Mouse (Mus musculus): ENCODE results near the gene Susd1. TPM values are rescaled to one million over a fixed set of nuclear protein-coding genes. Genes with fewer than 3 reads are reported as not detected.

Gene Susd1
- polyA plus RNA-seq, 1 experiment, result 216 TPM

DNA sequence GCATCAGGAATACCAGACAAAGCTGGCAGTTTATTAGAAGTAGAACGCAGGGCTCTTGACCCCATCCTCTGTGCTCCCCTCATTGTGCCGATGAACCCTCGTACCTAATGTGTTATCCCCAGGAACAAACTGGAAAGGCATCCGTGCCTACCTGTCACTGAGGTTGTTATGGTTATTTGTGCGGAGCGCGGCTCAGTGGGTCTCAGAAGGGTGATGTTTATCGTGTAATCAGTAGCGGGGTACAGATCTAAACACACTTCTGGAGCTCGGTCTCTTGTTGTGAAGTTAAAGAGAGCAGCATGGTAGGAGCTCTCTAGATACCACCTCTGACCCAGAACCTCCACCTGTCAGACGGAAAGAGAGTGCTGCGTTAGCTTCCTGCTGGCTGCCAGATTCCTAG, 72.9 kb downstream of the Susd1 start:
- H3K4me1 ChIP-seq (ENCODE audit: control insufficient read depth, insufficient read depth, low read length), result peaks cover 7% of the 10 kb centered on the region
- no peak for TF ChIP-seq CTCF (IDR thresholded peaks at IDR 0.05; ENCODE audit: insufficient read depth, low read depth, low read length)
- no peak for TF ChIP-seq POLR2A (IDR thresholded peaks at IDR 0.05; ENCODE audit: insufficient read depth, low read depth, low read length)
- 90% methylated on average over 12 of the region's 12 CpGs for WGBS
- no peak overlapping the region for H3K27ac ChIP-seq (ENCODE audit: insufficient read depth, low read depth, low read length)
- no peak overlapping the region for H3K4me3 ChIP-seq (ENCODE audit: insufficient read depth, low read depth, low read length)

DNA sequence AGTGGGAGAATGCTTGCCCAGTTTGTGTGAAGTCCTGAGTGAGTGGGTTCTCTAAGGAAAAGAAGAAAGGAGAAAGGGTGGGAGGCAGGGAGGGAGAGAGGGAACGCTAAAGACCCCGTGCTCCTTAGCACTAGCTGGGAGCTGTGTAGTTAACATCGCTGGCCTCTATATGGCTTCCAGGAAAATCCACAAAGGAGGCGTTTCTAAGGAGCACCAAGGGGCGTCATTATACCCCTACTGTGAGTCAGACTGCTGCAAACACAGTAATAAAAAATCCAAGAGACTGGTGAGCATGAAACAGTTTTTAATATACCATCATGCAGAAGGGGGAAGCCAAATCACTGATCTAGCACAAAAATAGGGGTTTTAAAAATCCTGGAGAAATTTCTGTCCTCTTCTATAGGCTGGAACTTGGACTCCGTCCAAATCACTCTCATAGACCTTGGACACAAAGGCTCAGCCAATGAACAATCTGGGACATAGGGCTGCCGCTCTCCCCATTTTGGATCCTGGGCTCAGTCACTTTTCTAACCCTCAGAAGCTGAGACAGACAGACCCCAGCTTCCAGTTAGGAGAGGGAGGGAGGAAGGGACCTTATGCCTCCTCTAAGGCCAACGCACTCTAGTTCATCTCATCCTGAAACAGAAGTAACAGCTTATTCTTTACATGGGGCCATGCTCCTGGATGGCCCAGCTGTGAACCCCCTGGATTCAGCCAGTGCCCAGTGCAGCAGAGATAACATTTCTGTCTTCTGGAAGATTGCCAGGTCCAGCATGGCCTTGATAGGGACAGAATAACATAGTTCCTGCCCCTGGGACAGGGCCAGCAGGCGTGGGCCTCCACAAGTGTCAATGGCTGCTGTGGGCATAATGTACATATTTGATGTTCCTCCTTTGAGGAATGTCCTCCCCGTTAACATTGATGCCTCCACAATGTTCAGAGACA, 73.9 kb downstream of the Susd1 start:
- no peak overlapping the region for H3K4me3 ChIP-seq (ENCODE audit: insufficient read depth, low read depth, low read length)
- H3K4me1 ChIP-seq (ENCODE audit: control insufficient read depth, insufficient read depth, low read length), result peaks cover 7% of the 10 kb centered on the region
- TF ChIP-seq CTCF (IDR thresholded peaks at IDR 0.05; ENCODE audit: insufficient read depth, low read depth, low read length) (no peak), POLR2A (IDR thresholded peaks at IDR 0.05; ENCODE audit: insufficient read depth, low read depth, low read length) (no peak)
- no peak overlapping the region for H3K27ac ChIP-seq (ENCODE audit: insufficient read depth, low read depth, low read length)
- WGBS, result 56% methylated on average over 10 of the region's 10 CpGs

DNA sequence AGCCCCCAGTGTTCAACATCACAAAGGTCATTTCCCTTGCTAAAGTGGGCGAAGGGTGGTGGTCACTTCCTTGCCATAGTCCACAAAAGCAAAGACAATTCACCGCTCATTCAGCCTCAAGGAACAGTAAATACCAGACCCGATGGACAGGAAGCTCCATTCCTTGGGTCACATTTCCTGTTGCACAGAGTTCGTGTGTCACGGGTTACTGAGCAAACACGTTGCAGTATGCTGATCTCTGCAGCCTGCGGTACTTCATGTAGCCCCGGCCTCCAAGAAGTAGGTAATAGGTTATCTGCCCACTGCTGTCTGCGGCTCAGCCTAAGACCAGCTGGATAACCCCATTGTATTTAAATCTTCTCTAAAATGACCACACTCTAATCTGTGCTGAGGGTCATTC, 75.4 kb downstream of the Susd1 start:
- Histone ChIP-seq H3K4me3 (ENCODE audit: insufficient read depth, low read depth, low read length) (no peak overlapping the region), H3K4me1 (ENCODE audit: control insufficient read depth, insufficient read depth, low read length) (peaks cover 7% of the 10 kb centered on the region), H3K27ac (ENCODE audit: insufficient read depth, low read depth, low read length) (no peak overlapping the region)
- no peak for TF ChIP-seq POLR2A (IDR thresholded peaks at IDR 0.05; ENCODE audit: insufficient read depth, low read depth, low read length)
- no peak for TF ChIP-seq CTCF (IDR thresholded peaks at IDR 0.05; ENCODE audit: insufficient read depth, low read depth, low read length)
- 94% methylated on average over 9 of the region's 9 CpGs for WGBS

DNA sequence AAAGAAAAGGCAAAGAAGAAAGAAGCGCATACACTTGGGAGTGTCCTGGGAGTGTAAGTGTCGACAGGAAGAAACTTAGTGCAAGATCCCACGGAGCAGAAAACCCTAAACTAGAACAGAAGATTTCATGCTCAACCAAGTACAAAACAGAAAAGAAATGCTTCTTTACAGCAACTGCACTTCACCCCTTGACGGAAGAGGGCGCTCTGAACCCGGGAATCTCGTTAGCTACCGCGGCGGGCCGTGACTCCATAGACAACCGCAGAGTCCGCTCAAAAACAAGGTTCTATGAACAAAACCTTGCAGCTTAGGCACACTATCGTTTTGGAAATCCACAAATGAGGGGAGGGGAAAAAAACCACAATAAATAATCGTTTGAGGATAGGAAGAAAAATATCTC, 77.7 kb downstream of the Susd1 start:
- 3% methylated on average over 15 of the region's 15 CpGs for WGBS
- H3K27ac ChIP-seq (ENCODE audit: insufficient read depth, low read depth, low read length), result no peak overlapping the region
- peak; percentile 87 for TF ChIP-seq CTCF (IDR thresholded peaks at IDR 0.05; ENCODE audit: insufficient read depth, low read depth, low read length)
- no peak for TF ChIP-seq POLR2A (IDR thresholded peaks at IDR 0.05; ENCODE audit: insufficient read depth, low read depth, low read length)
- peaks cover 7% of the 10 kb centered on the region for H3K4me1 ChIP-seq (ENCODE audit: control insufficient read depth, insufficient read depth, low read length)
- no peak overlapping the region for H3K4me3 ChIP-seq (ENCODE audit: insufficient read depth, low read depth, low read length)

DNA sequence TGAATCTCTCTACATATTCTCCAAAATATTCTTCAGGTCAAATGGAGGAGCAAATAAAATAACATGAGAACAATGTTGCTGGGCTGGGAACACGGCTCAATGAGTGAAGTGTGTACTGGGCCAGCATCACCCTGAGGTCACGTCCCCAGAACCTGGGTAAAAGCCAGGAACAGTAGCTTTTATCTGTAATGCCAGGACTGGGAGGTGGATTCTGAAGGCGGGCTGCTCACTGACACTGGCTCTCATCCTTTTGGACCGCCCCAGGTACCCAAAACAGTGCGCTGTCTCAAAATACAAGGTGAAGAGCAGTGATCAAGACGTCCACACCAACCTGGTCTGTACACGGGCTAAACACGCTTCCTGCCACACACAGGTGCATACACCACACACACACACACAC, 78.5 kb downstream of the Susd1 start:
- no peak overlapping the region for H3K4me3 ChIP-seq (ENCODE audit: insufficient read depth, low read depth, low read length)
- H3K27ac ChIP-seq (ENCODE audit: insufficient read depth, low read depth, low read length), result no peak overlapping the region
- 85% methylated on average over 8 of the region's 8 CpGs for WGBS
- peaks cover 7% of the 10 kb centered on the region for H3K4me1 ChIP-seq (ENCODE audit: control insufficient read depth, insufficient read depth, low read length)
- TF ChIP-seq CTCF (IDR thresholded peaks at IDR 0.05; ENCODE audit: insufficient read depth, low read depth, low read length) (no peak), POLR2A (IDR thresholded peaks at IDR 0.05; ENCODE audit: insufficient read depth, low read depth, low read length) (no peak)

DNA sequence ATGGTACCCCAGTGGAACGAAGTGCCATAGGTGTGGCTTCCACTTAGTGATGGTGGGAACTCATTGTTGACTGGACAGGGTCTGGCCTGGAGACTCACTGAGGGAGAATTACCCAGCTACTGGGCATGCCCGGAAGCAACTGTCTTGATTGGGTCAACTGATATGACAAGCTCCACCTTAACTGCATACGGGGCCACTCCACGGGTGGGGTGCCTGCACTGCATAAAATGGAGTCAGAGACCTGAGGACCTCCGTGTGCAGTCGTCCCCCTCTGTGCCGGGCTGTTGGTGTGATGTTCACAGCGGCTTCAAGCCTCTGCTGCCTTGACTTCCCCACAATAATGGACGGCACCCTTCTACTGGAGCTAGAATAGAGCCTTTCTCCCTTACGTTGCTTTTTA, 79.5 kb downstream of the Susd1 start:
- 71% methylated on average over 10 of the region's 10 CpGs for WGBS
- TF ChIP-seq POLR2A (IDR thresholded peaks at IDR 0.05; ENCODE audit: insufficient read depth, low read depth, low read length) (no peak), CTCF (IDR thresholded peaks at IDR 0.05; ENCODE audit: insufficient read depth, low read depth, low read length) (no peak)
- Histone ChIP-seq H3K4me1 (ENCODE audit: control insufficient read depth, insufficient read depth, low read length) (no peaks in the 10 kb centered on the region), H3K27ac (ENCODE audit: insufficient read depth, low read depth, low read length) (no peak overlapping the region), H3K4me3 (ENCODE audit: insufficient read depth, low read depth, low read length) (no peak overlapping the region)

DNA sequence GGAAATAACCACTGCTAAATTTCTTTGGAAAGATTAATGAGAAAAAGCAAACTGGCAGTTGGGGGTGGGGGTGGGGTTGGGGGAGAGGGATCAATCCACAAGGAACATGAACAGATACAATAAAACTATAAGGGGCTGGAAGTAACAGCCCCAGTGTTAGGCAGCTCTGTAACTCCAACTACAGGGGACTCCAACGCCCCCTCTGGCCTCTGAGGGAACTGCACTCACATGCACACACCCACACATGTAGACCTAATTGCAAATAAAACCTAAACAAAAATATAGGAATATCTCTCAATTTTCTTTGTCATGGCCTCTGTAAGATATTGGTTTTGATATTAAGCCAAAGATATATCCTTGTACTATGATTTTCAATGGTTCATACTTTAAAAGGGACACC, 83.0 kb downstream of the Susd1 start:
- TF ChIP-seq POLR2A (IDR thresholded peaks at IDR 0.05; ENCODE audit: insufficient read depth, low read depth, low read length) (no peak), CTCF (IDR thresholded peaks at IDR 0.05; ENCODE audit: insufficient read depth, low read depth, low read length) (no peak)
- 28% methylated on average over 1 of the region's 1 CpGs for WGBS
- Histone ChIP-seq H3K4me1 (ENCODE audit: control insufficient read depth, insufficient read depth, low read length) (no peaks in the 10 kb centered on the region), H3K4me3 (ENCODE audit: insufficient read depth, low read depth, low read length) (no peak overlapping the region), H3K27ac (ENCODE audit: insufficient read depth, low read depth, low read length) (no peak overlapping the region)

DNA sequence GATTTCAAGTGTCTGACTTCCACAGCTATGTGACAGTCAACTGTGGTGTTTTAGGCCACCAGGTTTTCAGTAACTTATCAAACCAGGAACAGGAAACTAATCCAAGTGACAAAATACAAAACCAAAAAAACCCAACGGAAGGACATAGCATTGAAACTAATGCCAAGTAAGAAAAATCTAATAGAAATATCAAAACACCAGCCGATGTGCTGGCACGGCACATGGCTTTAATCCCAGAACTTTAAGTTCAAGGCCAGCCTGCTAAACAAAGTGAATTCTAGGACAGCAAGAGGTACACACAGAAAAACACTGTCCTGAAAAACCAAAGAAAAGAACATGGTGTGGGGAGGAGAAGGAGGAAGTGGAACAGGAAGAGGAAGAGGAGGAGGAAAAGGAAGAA, 83.8 kb downstream of the Susd1 start:
- no peak for TF ChIP-seq POLR2A (IDR thresholded peaks at IDR 0.05; ENCODE audit: insufficient read depth, low read depth, low read length)
- no peak overlapping the region for H3K27ac ChIP-seq (ENCODE audit: insufficient read depth, low read depth, low read length)
- H3K4me1 ChIP-seq (ENCODE audit: control insufficient read depth, insufficient read depth, low read length), result no peaks in the 10 kb centered on the region
- no peak overlapping the region for H3K4me3 ChIP-seq (ENCODE audit: insufficient read depth, low read depth, low read length)
- WGBS, result 88% methylated on average over 3 of the region's 3 CpGs

DNA sequence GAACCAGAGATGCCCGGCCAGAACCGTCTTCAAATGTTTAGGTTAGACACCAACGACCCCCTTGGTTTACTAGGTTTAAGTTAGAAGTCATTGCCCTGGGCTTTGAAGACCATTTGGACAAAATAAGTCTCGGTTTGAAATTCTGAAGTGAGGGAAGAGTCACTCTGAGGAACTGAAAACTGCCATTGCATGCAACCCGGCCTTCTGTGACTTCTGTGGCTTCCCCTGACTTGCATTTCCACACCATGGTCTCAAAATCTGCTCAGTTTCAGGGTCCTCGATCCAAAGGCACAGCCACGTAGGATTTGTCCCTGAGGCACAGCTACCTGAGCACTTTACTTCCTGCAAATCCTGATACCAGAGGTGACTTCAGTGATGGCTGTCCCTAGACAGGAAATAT, 86.5 kb downstream of the Susd1 start:
- no peak overlapping the region for H3K27ac ChIP-seq (ENCODE audit: insufficient read depth, low read depth, low read length)
- WGBS, result 89% methylated on average over 7 of the region's 7 CpGs
- no peak overlapping the region for H3K4me3 ChIP-seq (ENCODE audit: insufficient read depth, low read depth, low read length)
- H3K4me1 ChIP-seq (ENCODE audit: control insufficient read depth, insufficient read depth, low read length), result no peaks in the 10 kb centered on the region
- TF ChIP-seq CTCF (IDR thresholded peaks at IDR 0.05; ENCODE audit: insufficient read depth, low read depth, low read length) (no peak), POLR2A (IDR thresholded peaks at IDR 0.05; ENCODE audit: insufficient read depth, low read depth, low read length) (no peak)
